Mouse (Mus musculus): Measurements from ENCODE around the gene Acad11. TPM values are rescaled to one million over a fixed set of nuclear protein-coding genes. Genes with fewer than 3 reads are reported as not detected.
A peak's percentile ranks its signal among the peaks of the same experiment; 100 is the strongest.

Gene Acad11
- polyA plus RNA-seq (2015; fragmentation: Nextera tagmentation; extraction: Ambion mirVana), result 7.4 and 8.1 TPM in 2 replicates

DNA sequence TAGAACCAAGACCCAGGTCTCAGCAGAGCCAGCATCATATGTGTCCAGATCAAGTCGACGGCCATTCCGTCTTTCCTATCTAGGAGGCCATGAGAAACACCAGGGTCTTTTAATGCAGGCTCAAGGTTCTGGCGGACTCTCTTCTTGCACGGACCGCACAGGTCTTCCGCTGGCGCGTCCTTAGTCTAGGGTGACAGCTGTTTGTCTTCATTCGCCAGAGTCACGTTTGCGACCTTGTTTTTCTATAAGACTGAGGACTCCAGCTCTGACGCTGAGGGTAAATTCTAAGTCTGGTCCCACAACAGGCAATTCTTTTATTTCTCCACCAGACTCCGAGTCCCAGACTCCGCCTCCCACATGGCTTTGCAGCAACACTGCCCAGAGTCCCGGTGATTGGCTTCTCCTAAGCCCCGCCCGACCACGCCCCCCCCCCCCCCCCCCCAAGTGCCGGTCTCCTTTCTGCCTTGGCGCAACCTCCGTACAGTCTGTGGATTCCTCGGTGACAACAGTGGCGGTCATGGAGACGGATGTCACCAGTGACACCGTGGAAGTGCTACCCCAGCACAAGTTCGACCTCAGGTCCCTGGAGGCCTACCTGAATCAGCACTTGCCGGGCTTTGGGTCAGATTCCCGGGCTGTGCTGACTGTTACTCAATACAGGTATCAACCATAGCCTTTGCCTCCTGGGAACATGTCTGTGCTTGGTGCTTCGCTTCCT is at the start of gene Acad11:
Gene Acad11 (plus strand): TSS at position 134 of the 718 bp plus-strand sequence.
- Histone ChIP-seq H3K36me3 (peaks cover 18% of the 10 kb centered on the region), H3K9ac (peak within 1 kb of the TSS; percentile 94), H3K27me3 (no peaks in the 10 kb centered on the region), H3K4me1 (replicated peaks) (peaks cover 25% of the 10 kb centered on the region), H3K9me3 (no peaks in the 10 kb centered on the region), H3K4me3 (peak within 1 kb of the TSS; percentile 99), H3K4me2 (peak within 1 kb of the TSS; percentile 95), H3K27ac (replicated peaks) (peak within 1 kb of the TSS; percentile 76)
- 1% methylated on average over 30 of the region's 30 CpGs for WGBS
- peak; percentile 98 for ATAC-seq (ENCODE audit: low read depth)

DNA sequence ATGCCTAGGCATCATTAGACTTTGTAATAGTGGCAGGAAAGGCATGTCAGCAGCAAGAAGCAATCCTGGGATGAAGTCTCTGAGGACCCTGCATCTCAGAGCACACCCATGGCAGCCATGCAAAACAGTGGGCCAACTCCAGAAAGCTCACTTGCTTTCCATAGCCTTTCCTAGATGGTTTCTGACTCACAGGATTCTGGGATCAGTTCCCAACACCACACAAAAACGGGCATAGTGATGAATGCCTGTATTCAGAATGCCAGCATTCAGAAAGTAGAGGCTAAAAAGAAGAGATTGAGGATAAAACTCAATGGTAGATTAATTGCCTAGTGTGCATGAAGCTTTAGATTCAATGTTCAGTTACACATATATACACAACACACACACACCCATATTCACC is 48.7 kb upstream of the Acad11 start:
- Histone ChIP-seq H3K4me2 (no peak overlapping the region), H3K4me3 (no peak overlapping the region), H3K27ac (replicated peaks) (no peak overlapping the region), H3K27me3 (no peaks in the 10 kb centered on the region), H3K9me3 (no peaks in the 10 kb centered on the region), H3K36me3 (peaks cover 29% of the 10 kb centered on the region), H3K4me1 (replicated peaks) (no peaks in the 10 kb centered on the region), H3K9ac (no peak overlapping the region)
- WGBS, result 80% methylated on average over 1 of the region's 1 CpGs
- no peak for ATAC-seq (ENCODE audit: low read depth)

DNA sequence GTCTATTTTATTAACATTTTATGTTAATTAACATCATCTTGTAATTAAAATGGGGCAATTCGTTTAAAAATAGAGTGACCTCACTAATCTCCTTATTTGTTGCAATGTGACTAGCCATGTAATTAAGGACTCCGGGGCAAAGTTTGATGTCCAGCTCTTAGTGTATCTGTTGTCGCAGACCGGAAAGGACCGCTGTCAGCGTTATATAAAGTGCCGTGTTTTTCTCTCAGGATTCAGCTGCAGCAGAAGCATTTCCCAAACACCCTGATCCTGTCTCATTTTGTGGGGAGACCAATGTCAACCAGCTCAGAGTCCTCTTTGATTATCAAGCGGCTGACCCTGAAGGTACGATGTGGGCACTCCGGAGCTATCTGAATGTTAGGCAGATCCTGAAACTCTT is 42.2 kb upstream of the Acad11 start:
- H3K9me3 ChIP-seq, result no peaks in the 10 kb centered on the region
- H3K9ac ChIP-seq, result no peak overlapping the region
- peaks cover 46% of the 10 kb centered on the region for H3K36me3 ChIP-seq
- H3K27me3 ChIP-seq, result no peaks in the 10 kb centered on the region
- H3K4me3 ChIP-seq, result no peak overlapping the region
- no peak for ATAC-seq (ENCODE audit: low read depth)
- no peaks in the 10 kb centered on the region for H3K4me1 ChIP-seq (replicated peaks)
- 96% methylated on average over 10 of the region's 10 CpGs for WGBS
- H3K27ac ChIP-seq (replicated peaks), result no peak overlapping the region
- H3K4me2 ChIP-seq, result no peak overlapping the region

DNA sequence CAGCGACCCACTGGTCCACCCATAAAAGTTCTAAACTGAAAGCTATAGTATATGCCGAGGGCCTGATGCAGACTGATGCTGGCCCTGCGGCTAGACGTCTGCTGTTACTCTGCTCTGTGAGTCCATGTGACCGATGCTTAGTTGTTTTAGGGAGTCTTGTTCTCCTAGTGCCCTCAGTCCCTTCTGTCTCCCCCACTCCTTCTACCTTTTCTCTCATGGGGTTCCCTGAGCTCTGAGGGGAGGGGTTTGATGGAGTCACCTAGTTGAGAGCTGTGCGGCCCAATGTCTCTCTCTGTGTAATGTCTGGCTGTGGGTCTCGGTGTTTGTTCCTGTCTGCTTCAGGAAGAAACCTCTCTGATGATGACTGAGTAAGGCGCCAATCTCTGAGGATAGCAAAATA is 36.0 kb upstream of the Acad11 start:
- Histone ChIP-seq H3K27ac (replicated peaks) (no peak overlapping the region), H3K27me3 (no peaks in the 10 kb centered on the region), H3K36me3 (peaks cover 60% of the 10 kb centered on the region), H3K4me1 (replicated peaks) (no peaks in the 10 kb centered on the region), H3K4me2 (no peak overlapping the region), H3K9me3 (peaks cover 6% of the 10 kb centered on the region; the same call in 1 of the 2 replicates), H3K4me3 (no peak overlapping the region), H3K9ac (no peak overlapping the region)
- no peak for ATAC-seq (ENCODE audit: low read depth)
- WGBS, result 97% methylated on average over 8 of the region's 8 CpGs

DNA sequence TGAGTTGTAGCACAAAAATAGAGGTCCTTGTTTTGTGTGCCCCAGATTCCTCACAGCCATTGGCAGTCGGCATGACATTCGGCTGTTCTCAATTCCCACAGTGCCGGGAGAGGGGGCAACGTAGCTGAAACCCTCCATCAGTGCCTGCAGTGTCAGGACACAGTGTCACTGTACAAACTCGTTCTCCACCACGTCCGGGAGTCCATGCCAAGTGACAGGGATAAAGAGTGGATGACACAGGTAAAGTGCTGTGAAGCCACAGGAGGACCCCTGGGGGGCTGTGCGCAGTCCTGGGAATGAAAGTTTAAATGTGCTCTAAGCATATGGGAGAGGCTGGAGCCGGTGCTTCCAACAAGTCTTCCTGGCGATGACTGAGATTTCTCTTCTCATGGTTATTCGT is 33.3 kb upstream of the Acad11 start:
- Histone ChIP-seq H3K27ac (replicated peaks) (no peak overlapping the region), H3K4me2 (no peak overlapping the region), H3K36me3 (peaks cover 48% of the 10 kb centered on the region), H3K9me3 (peaks cover 6% of the 10 kb centered on the region; the same call in 1 of the 2 replicates), H3K4me1 (replicated peaks) (0 out of 2 replicates have a peak, but pooled peaks cover 3% of the 10 kb centered on the region), H3K27me3 (no peaks in the 10 kb centered on the region), H3K9ac (no peak overlapping the region), H3K4me3 (no peak overlapping the region)
- ATAC-seq (ENCODE audit: low read depth), result no peak
- 92% methylated on average over 11 of the region's 11 CpGs for WGBS

DNA sequence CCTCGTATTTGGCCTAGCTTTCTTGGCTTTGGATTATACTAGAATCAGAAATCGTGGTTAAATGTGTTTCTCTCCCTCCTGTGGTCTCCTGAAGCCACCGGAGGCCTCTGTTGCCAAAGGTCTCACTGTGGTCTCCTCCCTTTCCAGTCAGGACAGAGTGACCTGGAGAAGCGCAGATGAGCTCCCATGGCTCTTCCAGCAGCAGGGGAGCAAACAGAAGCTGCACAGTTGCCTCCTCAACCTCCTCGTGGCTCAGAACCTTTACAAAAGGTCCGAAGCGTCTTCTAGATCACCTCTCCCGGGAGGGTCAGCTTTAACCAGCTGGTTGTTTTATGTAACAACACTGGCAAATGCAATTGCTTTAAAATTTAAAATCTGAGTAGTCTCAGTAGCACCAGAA is 28.9 kb upstream of the Acad11 start:
- 77% methylated on average over 8 of the region's 8 CpGs for WGBS
- H3K9ac ChIP-seq, result no peak overlapping the region
- ATAC-seq (ENCODE audit: low read depth), result no peak
- no peak overlapping the region for H3K4me2 ChIP-seq
- no peaks in the 10 kb centered on the region for H3K9me3 ChIP-seq
- H3K27ac ChIP-seq (replicated peaks), result no peak overlapping the region
- H3K4me1 ChIP-seq (replicated peaks), result 0 out of 2 replicates have a peak, but pooled peaks cover 6% of the 10 kb centered on the region
- H3K4me3 ChIP-seq, result no peak overlapping the region
- peaks cover 42% of the 10 kb centered on the region for H3K36me3 ChIP-seq
- H3K27me3 ChIP-seq, result no peaks in the 10 kb centered on the region

DNA sequence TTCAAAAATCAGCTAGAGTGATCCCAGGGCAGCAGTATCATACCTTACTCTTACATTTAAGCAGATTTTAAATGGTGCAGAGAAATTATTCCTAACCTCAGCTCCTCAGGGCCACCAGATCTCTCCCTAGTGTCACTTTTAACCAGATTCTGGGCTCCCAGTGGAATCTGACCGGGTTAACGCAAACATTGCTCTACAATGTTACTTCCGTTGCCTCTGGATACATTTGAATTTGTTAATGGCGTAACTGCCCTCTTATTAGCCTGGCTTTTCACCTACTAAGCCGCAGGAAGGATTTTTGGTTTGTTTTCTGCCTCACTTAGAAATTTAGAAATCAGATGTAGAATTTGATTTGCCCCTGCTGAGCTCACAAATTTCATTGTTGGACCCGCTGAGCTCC is 28.5 kb upstream of the Acad11 start:
- Histone ChIP-seq H3K27me3 (no peaks in the 10 kb centered on the region), H3K4me2 (no peak overlapping the region), H3K4me1 (replicated peaks) (0 out of 2 replicates have a peak, but pooled peaks cover 6% of the 10 kb centered on the region), H3K9ac (no peak overlapping the region), H3K36me3 (peaks cover 42% of the 10 kb centered on the region), H3K4me3 (no peak overlapping the region), H3K9me3 (no peaks in the 10 kb centered on the region), H3K27ac (replicated peaks) (no peak overlapping the region)
- 74% methylated on average over 6 of the region's 6 CpGs for WGBS
- no peak for ATAC-seq (ENCODE audit: low read depth)

DNA sequence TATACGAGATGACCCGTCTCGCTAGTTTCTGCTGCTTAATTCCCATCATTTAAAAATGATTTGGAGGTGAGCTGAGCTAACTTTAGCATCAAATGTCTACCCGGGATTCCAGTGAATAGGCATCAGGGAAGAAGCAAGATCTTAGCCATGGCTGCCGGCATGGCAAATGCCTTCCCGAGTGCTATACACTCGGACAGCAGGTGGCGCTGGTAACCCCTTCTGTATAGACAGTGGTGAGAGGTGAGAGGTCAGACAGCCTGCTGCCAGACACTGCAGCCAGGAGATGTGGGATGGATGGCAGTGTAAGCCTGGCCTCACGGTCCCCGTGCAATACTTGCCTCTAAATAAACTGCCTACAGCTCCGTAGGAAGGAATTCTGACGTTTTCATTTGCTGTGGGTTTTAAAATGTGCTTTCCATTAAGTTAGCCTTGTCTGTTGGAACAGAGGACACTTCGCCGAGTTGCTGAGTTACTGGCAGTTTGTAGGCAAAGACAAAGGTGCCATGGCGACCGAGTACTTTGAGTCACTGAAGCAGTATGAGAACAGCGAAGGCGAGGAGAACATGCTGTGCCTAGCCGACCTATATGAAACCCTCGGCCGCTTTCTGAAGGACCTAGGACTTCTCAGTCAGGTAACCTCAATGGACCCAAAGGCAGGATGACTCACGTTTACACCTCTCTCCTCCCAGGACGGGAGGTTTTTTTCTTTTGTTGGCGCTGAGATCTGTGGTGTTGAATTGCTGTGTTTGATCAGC is 27.7 kb upstream of the Acad11 start:
- Histone ChIP-seq H3K4me3 (no peak overlapping the region), H3K9ac (no peak overlapping the region), H3K4me1 (replicated peaks) (0 out of 2 replicates have a peak, but pooled peaks cover 6% of the 10 kb centered on the region), H3K36me3 (peaks cover 36% of the 10 kb centered on the region; the same call in 1 of the 2 replicates), H3K9me3 (no peaks in the 10 kb centered on the region), H3K27me3 (no peaks in the 10 kb centered on the region), H3K4me2 (no peak overlapping the region), H3K27ac (replicated peaks) (no peak overlapping the region)
- 48% methylated on average over 24 of the region's 24 CpGs for WGBS
- ATAC-seq (ENCODE audit: low read depth), result no peak

DNA sequence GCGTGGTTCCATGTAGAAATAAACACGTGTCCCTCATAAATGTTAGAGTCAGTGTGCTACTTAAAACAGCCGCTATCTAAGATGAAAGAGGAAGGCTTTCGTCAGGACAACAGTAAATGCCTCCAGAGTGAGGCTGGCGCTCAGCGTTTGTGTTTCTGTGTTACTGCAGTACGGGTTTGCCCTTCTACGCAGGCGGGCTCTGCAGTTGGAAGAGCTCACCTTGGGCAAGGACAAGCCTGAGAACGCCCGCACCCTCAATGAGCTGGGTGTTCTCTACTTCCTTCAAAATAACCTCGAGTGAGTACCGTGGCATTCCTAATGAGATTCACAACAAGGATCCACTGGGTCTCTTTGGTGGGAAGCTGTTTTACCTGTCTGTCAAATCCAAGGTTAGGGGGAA is 24.9 kb upstream of the Acad11 start:
- Histone ChIP-seq H3K4me2 (no peak overlapping the region), H3K27ac (replicated peaks) (no peak overlapping the region), H3K27me3 (no peaks in the 10 kb centered on the region), H3K4me1 (replicated peaks) (0 out of 2 replicates have a peak, but pooled peaks cover 6% of the 10 kb centered on the region), H3K4me3 (no peak overlapping the region), H3K36me3 (peaks cover 24% of the 10 kb centered on the region), H3K9ac (no peak overlapping the region), H3K9me3 (no peaks in the 10 kb centered on the region)
- 94% methylated on average over 13 of the region's 13 CpGs for WGBS
- no peak for ATAC-seq (ENCODE audit: low read depth)

DNA sequence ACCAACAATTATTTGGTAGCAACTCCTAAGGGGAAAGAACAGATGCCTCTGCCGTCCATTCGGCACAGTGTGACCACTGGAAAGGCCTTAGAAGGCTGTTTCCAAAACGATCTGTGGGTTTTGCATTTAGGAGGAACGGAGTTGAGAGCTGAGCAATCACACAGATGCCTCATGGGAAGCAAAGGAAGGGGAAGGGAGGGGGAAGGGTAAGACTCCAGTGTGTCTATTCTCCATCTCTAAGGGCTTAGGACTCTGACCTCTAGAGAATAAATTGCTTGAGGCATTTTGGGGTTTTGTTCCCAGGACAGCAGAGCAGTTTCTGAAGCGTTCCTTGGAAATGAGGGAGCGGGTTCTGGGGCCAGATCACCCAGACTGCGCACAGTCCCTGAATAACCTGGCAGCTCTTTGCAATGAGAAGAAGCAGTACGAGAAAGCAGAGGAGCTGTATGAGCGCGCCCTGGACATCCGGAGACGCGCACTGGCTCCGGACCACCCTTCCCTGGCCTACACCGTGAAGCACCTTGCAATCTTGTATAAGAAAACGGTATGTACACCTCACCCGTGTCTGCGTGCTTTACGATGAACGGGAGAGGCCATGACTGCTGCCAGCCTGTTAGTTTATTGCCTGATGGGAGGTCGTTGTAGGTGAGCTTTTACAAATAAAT is 24.0 kb upstream of the Acad11 start:
- no peak for ATAC-seq (ENCODE audit: low read depth)
- Histone ChIP-seq H3K9ac (no peak overlapping the region), H3K9me3 (no peaks in the 10 kb centered on the region), H3K4me3 (no peak overlapping the region), H3K36me3 (peaks cover 24% of the 10 kb centered on the region), H3K27ac (replicated peaks) (no peak overlapping the region), H3K4me2 (no peak overlapping the region), H3K4me1 (replicated peaks) (0 out of 2 replicates have a peak, but pooled peaks cover 6% of the 10 kb centered on the region), H3K27me3 (no peaks in the 10 kb centered on the region)
- WGBS, result 89% methylated on average over 21 of the region's 21 CpGs

DNA sequence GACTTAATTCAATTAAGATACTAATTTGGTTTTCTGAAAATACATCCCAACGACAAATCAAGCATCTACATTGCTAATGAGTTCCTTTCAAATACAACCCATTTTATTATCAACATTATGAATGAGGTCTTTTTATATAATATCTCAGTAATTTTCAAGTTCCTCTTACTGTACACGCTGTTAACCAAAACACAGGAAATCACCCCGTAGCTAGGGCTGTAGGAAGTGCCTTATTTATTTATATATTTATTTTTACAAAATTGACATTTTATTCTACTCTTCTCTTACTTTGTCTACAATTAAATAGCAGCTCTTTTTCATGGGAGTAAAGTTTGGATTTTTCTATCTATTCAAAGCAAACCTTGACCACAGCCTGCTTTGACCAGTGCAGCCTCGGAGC is 23.4 kb upstream of the Acad11 start:
- Histone ChIP-seq H3K9ac (no peak overlapping the region), H3K27me3 (no peaks in the 10 kb centered on the region), H3K4me1 (replicated peaks) (0 out of 2 replicates have a peak, but pooled peaks cover 4% of the 10 kb centered on the region), H3K4me2 (no peak overlapping the region), H3K36me3 (peaks cover 28% of the 10 kb centered on the region), H3K27ac (replicated peaks) (no peak overlapping the region), H3K9me3 (no peaks in the 10 kb centered on the region), H3K4me3 (no peak overlapping the region)
- 91% methylated on average over 4 of the region's 4 CpGs for WGBS
- no peak for ATAC-seq (ENCODE audit: low read depth)

DNA sequence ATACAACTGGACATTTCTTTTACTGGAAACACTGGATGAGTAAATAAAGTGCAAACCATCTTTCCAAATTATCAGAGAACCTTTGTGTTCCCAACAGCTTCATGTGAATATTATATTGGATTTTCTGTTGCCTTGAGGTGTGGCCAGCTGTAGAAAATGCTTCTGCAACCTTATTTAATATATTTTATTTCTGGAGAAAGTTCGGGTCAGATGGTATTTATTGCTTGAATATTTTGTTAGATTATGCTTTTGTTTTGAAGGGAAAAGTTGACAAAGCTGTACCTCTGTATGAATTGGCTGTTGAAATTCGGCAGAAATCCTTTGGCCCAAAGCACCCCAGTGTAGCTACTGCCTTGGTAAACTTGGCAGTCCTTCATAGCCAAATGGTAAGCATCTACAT is 22.8 kb upstream of the Acad11 start, which contains the start of gene Gm28305:
Gene Gm28305 (plus strand): TSS at position 301 of the 400 bp plus-strand sequence.
- Histone ChIP-seq H3K9ac (no peak within 1 kb of the TSS), H3K9me3 (no peaks in the 10 kb centered on the region), H3K4me1 (replicated peaks) (no peaks in the 10 kb centered on the region), H3K4me3 (no peak within 1 kb of the TSS), H3K27me3 (no peaks in the 10 kb centered on the region), H3K4me2 (no peak within 1 kb of the TSS), H3K36me3 (peaks cover 31% of the 10 kb centered on the region), H3K27ac (replicated peaks) (no peak within 1 kb of the TSS)
- WGBS, result 73% methylated on average over 2 of the region's 2 CpGs
- ATAC-seq (ENCODE audit: low read depth), result no peak

All from neural tube, embryonic 13.5 days (tissue).